Mouse (Mus musculus): ENCODE measurements around the gene Bbs5. TPM values are rescaled to one million over a fixed set of nuclear protein-coding genes. Genes with fewer than 3 reads are reported as not detected.
A peak's percentile ranks its signal among the peaks of the same experiment; 100 is the strongest.
"Not testable (repeated sequence)": the region's sequence is repeated elsewhere in the genome, so short reads cannot be mapped to it uniquely, and the experiment has no call there.

Gene Bbs5
- 1.6 TPM in 1 of 3 replicates, not detected in the others for total RNA-seq (2017)

DNA sequence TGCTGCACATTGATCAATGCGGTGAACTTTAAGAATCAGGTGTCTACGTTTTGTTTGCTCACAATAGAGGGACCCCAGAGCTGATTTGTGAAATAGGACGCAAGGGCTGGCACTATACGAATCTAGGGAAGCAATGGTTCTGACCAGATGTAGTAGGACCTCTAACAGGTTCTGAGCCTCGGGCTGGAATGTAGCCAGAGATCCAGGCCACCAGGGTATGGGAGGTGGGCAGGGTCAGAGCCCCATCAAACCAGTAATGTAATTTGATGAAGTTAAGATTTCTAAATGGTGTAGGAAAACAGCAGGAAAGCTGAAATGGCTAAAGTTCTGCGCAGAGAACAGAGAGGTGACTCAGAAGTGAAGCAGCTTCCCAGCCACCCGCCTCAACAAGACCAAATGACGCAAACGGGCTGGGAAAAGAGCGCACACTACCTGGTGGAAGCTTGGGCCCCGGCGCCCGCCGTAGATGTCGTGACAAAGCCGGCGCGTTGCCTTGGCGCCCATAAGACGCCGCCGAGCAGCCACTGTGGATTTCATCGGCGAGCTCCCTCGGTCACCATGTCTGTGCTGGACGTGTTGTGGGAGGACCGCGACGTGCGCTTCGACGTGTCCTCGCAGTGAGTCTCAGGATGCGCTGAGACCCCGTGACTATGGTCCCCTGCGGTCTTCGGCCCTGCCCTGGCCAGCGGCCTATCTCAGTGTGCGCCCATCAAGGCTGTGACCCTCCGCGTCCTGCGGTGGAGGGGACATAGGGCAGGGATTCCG is at the start of gene Bbs5:
Gene Bbs5, plus strand, starts transcription at position 446 of the 765 bp plus-strand sequence.
- peak; percentile 85 for ATAC-seq (replicated peaks; ENCODE audit: insufficient number of reproducible peaks, low FRiP score, low TSS enrichment, poor library complexity, severe bottlenecking)

DNA sequence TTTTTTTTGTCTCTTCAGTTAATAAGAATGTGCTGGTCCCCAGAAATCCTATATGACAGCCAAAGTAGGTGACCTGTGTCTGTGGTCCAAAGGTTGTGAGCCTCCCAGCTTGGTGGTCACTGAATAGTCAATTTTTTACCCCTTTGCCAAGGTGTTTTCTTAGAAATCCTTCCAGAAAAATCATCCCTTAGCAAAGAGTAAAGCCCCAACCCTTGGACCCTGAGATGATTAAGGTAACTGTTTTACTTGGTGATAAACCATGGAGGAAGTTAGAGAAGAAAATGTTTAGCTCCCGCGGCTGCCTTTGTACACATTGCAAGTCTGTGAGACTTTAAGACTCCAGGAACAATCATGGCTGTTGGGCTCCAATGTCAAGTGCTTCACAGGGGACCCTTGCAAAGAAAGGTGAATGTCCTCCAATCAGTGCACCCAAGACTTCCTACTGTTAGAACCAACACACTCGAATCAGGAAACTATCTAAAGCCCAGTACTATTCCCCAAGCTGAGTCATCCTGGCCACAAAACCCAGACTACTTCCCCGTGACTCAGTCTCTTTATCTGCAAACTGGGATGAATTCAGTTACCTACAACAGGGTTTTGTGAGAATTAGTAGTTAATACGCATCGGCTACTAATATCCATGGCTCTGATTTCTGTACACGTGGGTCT is 43.1 kb upstream of the Bbs5 start:
- no peak for ATAC-seq (replicated peaks; ENCODE audit: insufficient number of reproducible peaks, low FRiP score, low TSS enrichment, poor library complexity, severe bottlenecking)

DNA sequence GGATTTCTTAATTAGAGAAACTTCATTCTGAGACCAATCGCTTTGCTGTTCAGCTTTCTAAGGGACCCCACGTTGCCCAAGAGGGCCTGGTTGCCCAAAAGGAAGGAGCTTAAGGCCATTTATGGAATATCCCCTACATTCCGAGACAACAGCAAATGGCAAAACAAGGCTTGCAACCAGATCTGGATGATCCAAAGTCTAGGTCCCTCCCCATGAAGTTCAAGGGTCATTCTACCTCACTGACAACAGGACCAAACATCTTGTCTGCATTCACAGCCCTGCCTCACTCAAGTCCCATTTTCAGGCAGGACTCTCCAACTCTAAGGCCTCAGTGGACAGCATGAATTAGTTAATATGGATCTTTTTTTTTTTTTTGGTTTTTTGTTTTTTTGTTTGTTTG is 40.4 kb upstream of the Bbs5 start:
- no peak for ATAC-seq (replicated peaks; ENCODE audit: insufficient number of reproducible peaks, low FRiP score, low TSS enrichment, poor library complexity, severe bottlenecking)

DNA sequence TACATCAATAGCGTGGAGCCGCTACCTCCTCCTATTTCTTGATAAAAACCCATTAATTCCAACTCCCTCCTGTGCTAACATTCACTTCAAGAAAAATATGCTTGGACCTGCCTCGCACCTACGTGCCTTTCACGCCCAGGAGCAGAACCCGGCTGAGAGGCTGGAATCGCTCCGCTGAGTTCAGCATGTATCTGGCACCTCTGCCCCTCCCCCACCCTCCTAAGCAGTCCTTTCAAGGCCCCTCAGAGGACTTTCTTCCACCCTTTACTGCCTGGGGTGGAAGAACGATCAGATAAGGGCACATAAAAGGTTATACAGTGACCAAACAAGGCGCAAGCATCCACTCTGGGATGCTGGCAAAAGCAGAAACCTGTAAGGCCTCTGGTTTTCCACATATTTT is 34.7 kb upstream of the Bbs5 start:
- ATAC-seq (replicated peaks; ENCODE audit: insufficient number of reproducible peaks, low FRiP score, low TSS enrichment, poor library complexity, severe bottlenecking) = no peak

DNA sequence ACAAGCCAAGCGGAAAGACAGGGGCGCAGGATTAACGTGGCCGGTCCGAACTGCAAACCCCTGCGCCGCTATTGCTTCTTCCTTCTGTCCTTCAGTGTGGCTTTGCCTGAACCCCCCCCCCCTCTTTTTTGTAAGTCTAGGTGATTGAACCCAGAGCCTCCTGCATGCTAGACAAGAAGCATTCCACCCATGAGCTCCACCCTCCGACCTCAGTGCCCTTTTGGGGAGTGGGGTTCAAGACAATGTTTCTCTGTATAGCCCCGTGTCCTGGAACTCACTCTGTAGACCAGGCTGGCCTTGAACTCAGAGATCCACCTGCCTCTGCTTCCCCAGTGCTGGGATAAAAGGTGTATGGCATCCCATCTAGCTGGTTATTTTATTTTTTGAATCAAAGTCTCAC is 34.3 kb upstream of the Bbs5 start:
- no peak for ATAC-seq (replicated peaks; ENCODE audit: insufficient number of reproducible peaks, low FRiP score, low TSS enrichment, poor library complexity, severe bottlenecking)

DNA sequence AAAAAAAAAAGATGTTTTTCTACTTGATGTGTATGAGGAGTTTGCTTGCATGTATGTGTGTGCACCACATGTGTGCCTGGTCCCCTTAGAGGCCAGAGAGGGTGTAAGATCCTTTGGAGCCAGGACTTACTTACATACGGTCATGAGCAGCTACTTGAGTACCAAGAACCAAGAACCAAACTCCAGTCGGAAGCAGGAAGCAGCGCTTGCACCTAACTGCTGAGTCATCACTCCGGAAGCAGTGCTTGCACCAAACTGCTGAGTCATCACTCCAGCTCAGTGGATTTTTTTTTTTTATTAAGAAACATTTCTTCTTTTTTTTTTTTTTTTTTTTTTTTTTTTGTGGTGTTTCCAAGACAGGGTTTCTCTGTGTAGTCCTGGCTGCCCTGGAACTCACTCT is 33.7 kb upstream of the Bbs5 start:
- no peak for ATAC-seq (replicated peaks; ENCODE audit: insufficient number of reproducible peaks, low FRiP score, low TSS enrichment, poor library complexity, severe bottlenecking)

DNA sequence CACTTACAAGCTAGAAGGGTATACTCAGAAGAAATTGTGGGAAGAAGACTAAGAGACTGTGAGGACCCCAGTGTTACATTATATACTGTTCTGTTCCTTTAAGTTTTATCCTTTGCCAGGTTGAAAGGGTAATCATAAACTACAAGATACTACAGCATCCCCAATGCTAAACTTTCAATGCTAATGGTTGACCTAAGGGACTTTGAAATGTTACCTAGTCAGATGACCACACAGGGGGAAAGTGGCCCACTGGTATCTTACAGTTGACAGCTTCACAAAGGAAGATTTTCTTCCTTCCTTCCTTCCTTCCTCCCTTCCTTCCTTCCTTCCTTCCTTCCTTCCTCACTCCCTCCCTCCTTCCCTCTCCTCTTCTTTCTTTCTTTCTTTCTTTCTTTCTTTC is 28.6 kb upstream of the Bbs5 start:
- no peak for ATAC-seq (replicated peaks; ENCODE audit: insufficient number of reproducible peaks, low FRiP score, low TSS enrichment, poor library complexity, severe bottlenecking)

DNA sequence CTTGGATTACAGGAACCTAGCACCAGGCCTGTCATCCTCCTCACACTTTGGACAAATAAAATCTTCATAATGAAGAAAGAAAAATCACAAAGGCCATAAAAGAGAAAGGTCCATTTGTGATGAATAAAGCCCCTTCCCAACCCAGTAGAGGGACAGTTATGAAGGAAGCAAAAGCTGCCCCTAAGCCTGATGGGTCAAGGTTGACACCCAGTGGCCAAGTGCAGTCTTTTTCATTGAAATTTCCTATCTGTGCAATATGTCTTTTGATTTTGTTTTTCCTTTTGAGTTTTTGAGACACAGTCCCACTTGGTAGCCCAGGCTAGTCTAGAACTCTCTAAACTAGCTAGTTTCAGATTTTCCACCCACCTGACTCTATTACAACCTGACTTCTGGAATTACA is 27.7 kb upstream of the Bbs5 start:
- ATAC-seq (replicated peaks; ENCODE audit: insufficient number of reproducible peaks, low FRiP score, low TSS enrichment, poor library complexity, severe bottlenecking) = no peak

DNA sequence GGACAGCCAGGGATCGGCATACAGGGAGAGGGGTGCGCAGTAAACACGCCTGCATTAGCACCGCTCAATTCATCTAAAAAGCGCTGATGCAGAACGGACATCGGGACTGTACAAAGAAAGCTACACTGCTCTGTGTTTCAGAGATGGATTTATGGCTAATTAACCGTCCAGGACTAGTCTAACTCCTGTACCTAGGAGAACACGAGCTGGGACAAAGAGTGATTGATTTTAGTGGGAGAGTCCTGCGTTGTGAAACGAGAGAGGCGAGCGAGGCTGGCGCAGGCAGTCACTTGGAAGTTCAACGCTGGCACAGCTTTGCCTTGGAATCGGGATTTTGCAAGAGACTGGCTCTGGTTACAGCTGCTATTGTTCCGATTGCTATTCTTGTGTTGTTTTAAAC is 17.8 kb upstream of the Bbs5 start:
- no peak for ATAC-seq (replicated peaks; ENCODE audit: insufficient number of reproducible peaks, low FRiP score, low TSS enrichment, poor library complexity, severe bottlenecking)

DNA sequence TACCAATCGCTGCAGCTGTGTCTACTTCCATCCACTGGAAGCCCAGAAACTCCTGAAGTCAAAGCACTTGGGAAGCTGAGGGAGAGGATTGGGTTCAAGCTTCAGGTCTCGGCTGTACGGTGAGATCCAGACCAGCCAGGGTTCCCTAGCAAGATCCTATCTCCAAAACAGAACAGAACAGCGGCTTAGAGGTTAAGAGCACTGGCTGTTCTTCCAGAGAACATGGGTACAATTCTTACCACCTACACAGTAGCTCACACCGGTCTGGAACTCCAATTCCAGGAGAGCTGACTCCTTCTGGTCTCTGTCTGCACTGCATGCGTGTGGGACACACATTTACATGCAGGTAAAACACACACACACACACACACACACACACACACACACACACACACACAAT is 17.1 kb upstream of the Bbs5 start:
- ATAC-seq (replicated peaks; ENCODE audit: insufficient number of reproducible peaks, low FRiP score, low TSS enrichment, poor library complexity, severe bottlenecking) = no peak

DNA sequence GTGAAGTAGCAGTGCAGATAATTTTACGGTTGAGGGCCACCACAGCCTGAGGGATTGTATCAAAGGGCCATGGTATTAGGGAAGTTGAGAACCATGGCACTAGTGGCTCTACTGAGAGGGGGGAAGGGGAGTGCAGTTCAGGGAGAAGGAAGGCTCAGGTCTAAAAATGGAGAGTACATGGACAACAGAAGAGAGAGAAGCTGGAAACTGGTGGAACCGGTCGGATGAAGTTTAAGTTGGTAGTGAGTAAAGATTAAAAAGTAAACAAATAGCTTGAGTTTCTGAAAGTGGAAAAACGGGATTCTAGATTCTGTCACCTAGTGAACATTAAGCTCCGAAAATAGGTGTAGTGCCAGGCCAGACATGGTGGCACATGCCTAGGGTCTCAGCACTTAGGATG is 16.2 kb upstream of the Bbs5 start:
- ATAC-seq (replicated peaks; ENCODE audit: insufficient number of reproducible peaks, low FRiP score, low TSS enrichment, poor library complexity, severe bottlenecking) = no peak

DNA sequence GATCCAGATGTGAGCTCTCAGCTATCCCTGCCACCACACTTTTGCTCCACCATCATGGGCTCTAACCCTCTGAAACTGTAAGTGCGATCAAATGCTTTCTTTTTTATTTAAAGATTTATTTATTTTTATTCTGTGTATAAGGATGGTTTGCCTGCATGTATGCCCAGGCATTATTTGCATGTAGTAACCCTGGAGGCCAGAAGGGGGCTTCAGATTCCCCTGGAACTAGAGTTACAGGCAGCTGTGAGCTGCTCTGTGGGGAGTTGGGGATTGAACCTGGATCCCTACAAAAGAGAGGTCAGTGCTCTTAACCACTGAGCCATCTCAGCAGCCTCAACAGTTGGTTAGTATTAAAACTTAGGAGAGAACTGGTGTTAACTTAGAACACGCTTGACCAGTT is 15.5 kb upstream of the Bbs5 start:
- no peak for ATAC-seq (replicated peaks; ENCODE audit: insufficient number of reproducible peaks, low FRiP score, low TSS enrichment, poor library complexity, severe bottlenecking)

DNA sequence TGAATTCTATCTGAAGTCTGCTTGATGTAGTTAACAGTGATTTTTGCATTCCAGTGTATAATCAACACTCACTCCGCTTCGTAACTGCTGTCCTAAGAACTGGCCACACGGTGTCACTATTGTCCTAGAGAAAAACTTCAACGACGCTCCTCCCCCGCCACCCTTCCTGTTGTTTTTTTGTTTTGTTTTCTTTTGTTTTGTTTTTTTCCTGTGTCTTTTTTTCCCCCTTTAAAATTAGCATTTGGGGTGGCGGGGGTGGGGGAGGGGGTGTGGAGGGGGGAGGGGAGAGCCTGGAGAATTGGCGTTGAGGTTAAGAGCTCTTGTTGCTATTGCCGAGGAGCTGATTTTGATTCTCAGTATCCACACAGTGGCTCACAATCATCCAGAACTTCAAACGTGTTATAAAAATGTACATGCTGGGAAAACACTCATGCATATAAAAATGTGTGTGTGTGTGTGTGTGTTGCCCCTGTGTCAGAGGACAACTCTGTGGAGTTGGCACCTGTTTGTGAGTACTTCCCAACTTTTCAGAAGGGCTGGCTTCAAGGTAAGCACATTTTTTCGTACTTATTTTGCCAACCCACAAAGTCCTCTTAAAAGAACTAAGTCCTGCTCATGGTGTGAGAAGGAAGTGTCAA is 11.8 kb upstream of the Bbs5 start:
- ATAC-seq (replicated peaks; ENCODE audit: insufficient number of reproducible peaks, low FRiP score, low TSS enrichment, poor library complexity, severe bottlenecking) = peak; percentile 80

DNA sequence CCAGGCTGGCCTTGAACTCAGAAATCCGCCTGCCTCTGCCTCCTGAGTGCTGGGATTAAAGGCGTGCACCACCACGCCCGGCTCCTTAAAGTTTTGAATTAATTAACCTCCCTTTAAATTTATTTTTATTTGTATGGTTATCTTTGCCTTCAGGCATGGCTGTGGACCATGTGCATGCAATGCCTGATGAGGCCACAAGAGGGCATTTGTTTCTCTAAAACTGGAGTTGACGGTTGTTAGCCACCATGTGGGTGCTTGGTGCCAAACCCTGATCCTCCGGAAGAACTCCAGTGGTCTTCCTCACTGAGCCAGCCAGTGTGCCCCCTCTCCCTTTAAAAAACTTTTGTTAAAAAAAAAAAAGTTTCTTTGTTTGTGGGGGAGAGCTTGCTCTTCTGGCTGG is 11.2 kb upstream of the Bbs5 start:
- ATAC-seq (replicated peaks; ENCODE audit: insufficient number of reproducible peaks, low FRiP score, low TSS enrichment, poor library complexity, severe bottlenecking) = peak; percentile 64; the same call in 1 of the 2 replicates

DNA sequence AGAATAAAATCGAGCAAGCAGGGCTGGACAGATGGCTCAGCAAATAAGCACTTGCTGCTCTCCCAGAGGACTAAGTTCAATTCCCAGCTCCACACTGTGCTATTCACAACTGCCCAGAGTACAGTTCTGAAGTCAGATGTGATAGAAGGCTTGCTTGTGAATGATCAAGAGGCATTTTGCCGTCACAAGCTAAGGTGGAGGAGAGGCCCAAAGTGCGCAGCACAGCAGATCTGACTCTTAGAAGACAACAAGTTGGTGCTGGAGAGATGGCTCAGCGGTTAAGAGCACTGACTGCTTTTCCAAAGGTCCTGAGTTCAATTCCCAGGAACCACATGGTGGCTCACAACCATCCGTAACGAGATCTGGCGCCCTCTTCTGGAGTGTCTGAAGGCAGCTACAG is 9.0 kb upstream of the Bbs5 start:
- ATAC-seq (replicated peaks; ENCODE audit: insufficient number of reproducible peaks, low FRiP score, low TSS enrichment, poor library complexity, severe bottlenecking) = not testable (repeated sequence)

DNA sequence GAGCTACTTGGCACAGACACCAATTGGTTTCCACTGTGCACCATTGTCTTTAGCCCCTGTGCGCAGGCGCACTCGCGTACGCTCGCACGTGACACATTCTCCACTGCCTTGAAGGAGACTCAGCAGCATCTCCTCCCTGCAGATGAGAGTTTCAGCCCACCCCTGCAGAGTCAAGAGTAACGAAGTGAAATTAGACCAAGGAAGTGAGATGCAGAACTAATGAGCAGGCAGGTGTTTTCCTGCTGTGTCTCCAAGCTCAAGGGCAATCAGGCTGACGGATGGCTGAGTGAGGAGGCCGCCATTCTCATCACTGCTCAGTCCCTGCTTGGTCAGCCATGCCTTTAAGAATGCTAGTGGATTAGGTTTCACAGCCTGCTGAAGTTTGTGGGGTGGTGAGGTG is 6.9 kb upstream of the Bbs5 start:
- ATAC-seq (replicated peaks; ENCODE audit: insufficient number of reproducible peaks, low FRiP score, low TSS enrichment, poor library complexity, severe bottlenecking) = no peak

DNA sequence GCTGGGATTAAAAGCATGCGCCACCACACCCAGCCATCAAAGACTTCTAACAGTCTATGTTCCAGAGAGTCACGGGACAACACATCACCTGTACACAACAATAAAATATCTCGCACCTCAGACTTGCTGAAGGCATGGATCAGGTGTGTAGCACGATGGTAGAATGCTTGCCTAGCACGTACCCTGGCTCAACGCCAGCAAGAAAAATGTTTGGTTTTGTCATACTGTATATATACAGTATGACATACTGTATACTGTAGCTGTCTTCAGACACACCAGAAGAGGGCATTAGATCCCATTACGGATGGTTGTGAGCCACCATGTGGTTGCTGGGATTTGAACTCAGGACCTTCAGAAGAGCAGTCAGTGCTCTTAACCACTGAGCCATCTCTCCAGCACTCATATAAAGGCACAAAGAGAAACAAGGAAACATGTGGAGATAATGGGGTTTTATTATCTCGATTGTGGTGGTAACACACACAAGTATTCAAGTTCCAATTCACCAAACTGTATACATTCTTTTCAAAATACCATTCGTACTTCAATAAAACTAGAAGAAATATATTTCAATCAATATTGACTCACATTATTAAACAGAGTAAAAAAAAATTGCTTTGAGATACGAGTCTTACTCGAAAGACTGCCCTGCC is 1.9 kb upstream of the Bbs5 start:
- no peak for ATAC-seq (replicated peaks; ENCODE audit: insufficient number of reproducible peaks, low FRiP score, low TSS enrichment, poor library complexity, severe bottlenecking)

DNA sequence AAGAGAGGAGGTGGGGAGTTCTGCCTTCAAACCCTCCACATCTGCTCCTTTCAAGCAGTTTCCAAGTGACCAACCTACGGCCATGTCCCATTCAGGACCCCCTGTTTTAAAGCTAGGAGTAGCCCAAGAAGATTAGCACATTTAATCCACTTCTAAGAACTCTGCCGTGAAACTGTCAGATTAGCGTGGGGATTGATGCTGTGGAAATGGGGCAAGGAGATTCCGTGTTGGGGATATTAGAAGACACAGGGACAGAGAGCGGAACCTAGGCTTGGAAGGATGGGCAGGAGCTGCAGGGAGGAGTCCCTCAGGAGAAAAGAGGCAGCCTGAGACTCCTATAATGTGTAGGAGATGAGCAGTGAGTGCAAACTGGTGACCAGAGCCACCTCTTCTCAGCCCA is 2.7 kb downstream of the Bbs5 start:
- no peak for ATAC-seq (replicated peaks; ENCODE audit: insufficient number of reproducible peaks, low FRiP score, low TSS enrichment, poor library complexity, severe bottlenecking)

DNA sequence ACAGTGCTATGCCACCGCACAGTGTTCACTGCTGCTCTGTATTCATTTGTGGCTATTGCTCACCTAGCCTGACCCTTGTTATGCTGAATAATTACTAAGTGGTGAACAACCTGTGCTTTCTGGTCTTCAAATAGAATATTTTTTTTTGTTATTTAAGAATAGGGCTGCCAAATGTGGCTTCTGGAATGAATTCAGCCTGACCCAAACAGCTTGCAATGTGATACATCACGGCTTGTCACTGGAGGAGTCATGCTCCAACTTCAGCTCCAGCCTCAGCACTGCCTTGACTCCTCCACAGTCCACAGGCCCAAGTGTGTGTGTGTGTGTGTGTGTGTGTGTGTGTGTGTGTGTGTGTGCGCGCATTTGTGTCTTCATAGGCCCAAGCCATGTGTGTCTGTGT is 12.4 kb downstream of the Bbs5 start:
- ATAC-seq (replicated peaks; ENCODE audit: insufficient number of reproducible peaks, low FRiP score, low TSS enrichment, poor library complexity, severe bottlenecking) = no peak

All from monocyte, adult 5-6 weeks (primary cell).